Mouse (Mus musculus) effector memory CD4-positive, alpha-beta T cell, adult 7 months (primary cell): ENCODE measurements around the gene Serinc3. TPM values are rescaled to one million over a fixed set of nuclear protein-coding genes. Genes with fewer than 3 reads are reported as not detected.

ENCODE experiments used
- polyA plus RNA-seq: library from polyadenylated mRNA; unstranded; fragments of 100-300 nt; shearing (Covaris generic); gene quantifications from one replicate; pipeline ENCODE4 v1.2.1, GENCODE M21; 2017

Gene Serinc3
- polyA plus RNA-seq = 541 TPM

DNA sequence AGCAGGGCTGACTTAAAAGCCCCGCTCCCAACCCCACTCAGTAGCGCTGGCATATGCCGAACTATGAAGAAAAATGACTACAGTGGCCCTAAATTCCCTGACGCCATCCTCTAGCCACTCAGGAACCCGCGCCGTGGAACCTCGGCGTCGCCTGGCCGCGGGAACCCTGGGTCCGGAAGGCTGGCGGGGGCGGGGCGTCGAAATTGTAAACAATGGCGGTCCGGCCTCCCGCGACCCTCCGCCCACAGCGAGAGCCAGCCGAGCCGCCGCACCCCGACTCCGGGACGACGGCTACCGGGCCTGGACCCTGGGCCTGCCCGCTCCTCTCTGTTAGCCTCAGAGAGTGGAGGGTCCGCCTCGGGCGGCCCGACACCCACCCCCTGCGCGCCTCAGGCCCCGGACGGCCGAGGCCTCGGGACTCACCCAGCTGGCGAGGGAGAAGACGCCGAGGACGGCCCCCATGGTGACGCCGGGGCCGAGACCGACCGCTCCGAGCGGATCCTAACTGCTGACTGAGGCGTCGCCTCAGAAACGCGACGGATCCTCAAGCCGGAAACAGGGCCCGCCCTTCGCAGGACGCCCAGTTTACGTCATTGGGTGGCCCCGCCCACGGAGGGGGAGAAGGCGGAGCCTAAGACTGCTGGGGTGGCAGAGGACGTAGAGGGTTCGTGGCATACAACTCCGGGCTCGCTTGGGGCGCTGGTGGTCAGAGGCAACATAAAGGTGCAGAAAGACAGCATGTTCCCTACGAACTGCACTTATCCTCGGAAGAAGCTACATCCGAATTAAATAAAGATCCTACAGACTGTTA is at the start of gene Serinc3:
Gene Serinc3 (minus strand): TSS at position 557 of the 811 bp plus-strand sequence.

GRCm38 (mm10) chr2:163657975-163658886 is 13.3 kb upstream of the Serinc3 start, which contains the start of gene Pkig:
TSS of gene Pkig (plus strand) at chr2:163658386.

DNA sequence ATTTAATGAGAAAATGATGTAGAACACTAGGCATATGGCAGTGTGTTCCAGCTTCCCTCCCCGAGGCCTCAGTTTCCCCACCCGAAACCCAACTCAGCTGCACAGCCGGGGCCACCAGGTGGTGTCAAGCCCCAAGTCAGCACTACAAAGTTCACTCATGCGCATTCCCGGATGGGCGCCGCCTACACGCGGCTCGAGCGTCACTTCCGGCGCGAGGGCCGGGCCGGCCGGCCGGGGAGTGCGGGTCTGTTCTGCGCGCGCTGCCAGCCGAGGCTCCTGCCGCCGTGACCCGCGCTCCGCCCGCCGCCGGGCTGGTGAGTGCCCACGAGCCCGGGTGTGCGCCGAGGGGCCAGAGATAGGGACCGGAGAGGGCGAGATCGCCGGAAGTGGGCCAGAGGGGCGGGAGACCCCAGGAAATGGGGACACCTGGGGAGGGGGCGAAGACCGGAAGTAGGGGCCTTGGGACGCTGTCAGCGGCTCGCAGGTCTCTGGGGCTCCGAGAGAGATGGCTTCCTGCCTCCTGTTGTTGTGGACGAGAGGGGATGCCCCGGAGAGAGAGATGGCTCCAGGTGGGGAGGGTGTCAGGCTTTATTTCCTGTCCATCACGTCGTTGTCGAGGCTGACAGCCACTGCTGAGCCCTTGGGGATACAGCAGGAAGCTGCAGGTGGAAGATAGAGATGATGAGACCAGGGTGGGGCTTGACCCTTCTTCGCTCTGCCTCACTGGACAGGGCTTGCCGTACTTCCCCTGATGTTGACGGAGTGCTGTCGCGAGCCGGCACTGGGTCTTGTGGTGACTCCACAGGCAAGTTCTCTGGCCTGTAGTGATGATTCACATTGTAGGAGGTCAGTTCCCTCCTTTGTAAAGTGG is 42.6 kb downstream of the Serinc3 start, which contains the start of gene Ttpal:
Gene Ttpal (plus strand): TSS at position 214 of the 871 bp plus-strand sequence.

Other genes with a start within 250 kb of the Serinc3 start
- gene Jph2, start 247.1 kb downstream of the Serinc3 start, polyA plus RNA-seq = not detected
- gene Oser1, start 220.4 kb downstream of the Serinc3 start, polyA plus RNA-seq = 216 TPM
- gene Gdap1l1, start 206.7 kb downstream of the Serinc3 start, polyA plus RNA-seq = not detected
- gene Fitm2, start 172.5 kb downstream of the Serinc3 start, polyA plus RNA-seq = 1.8 TPM
- gene R3hdml, start 152.8 kb downstream of the Serinc3 start, polyA plus RNA-seq = not detected
- gene Hnf4a, start 138.3 kb downstream of the Serinc3 start, polyA plus RNA-seq = not detected
- 45.5 TPM for gene Ttpal, start 42.8 kb downstream of the Serinc3 start, polyA plus RNA-seq
- 2.9 TPM for gene Pkig, start 13.3 kb upstream of the Serinc3 start, polyA plus RNA-seq
- gene Ada, start 105.1 kb upstream of the Serinc3 start, polyA plus RNA-seq = 2.4 TPM
- 0.22 TPM for gene Ccn5, start 175.7 kb upstream of the Serinc3 start, polyA plus RNA-seq
- gene Kcnk15, start 208.5 kb upstream of the Serinc3 start, polyA plus RNA-seq = not detected